Mouse (Mus musculus) ES-E14 (cell line): ENCODE results near the gene Ppp1r13b.

Source experiments
- CHD2 ChIP-seq: IDR thresholded peaks from 2 replicates; pipeline ENCODE4 v1.6.1; 2014; ENCODE audit warnings: mild to moderate bottlenecking, low read depth, low read length, inconsistent platforms
- HCFC1 ChIP-seq: IDR thresholded peaks from 2 replicates; pipeline ENCODE4 v1.6.1; 2012; ENCODE audit warnings: low read length, inconsistent platforms, borderline replicate concordance; ENCODE audit not compliant: insufficient read depth
- ZC3H11A ChIP-seq: IDR thresholded peaks from 2 replicates; pipeline ENCODE4 v1.6.1; 2012; ENCODE audit warnings: low read depth, mild to moderate bottlenecking, inconsistent platforms, low read length, borderline replicate concordance
- ZNF384 ChIP-seq: IDR thresholded peaks from 2 replicates; pipeline ENCODE4 v1.6.1; 2012; ENCODE audit warnings: low read depth, low read length, inconsistent platforms

GRCm38 (mm10) chr12:111872079-111872478 lies 35.8 kb downstream of the Ppp1r13b start:
- TF ChIP-seq CHD2 (no peak), HCFC1 (no peak), ZNF384 (no peak), ZC3H11A (no peak)
